Mouse (Mus musculus) adrenal gland, adult 8-10 months (tissue): ENCODE measurements around the gene Ucma. TPM values are rescaled to one million over a fixed set of nuclear protein-coding genes. Genes with fewer than 3 reads are reported as not detected.
"Not testable (repeated sequence)": the region's sequence is repeated elsewhere in the genome, so short reads cannot be mapped to it uniquely, and the experiment has no call there.

Source experiments
- DNase-seq: peaks from one replicate; pipeline ENCODE4 v3.0.0; 2022
- total RNA-seq, 4 experiments: library from RNA; stranded (reverse); gene quantifications; 2 replicates each; pipeline ENCODE4 v1.2.4; 2022

Gene Ucma
- not detected for total RNA-seq

GRCm38 (mm10) chr2:4975807-4976206 lies at the start of gene Ucma:
Gene Ucma, plus strand, starts transcription at chr2:4976122.
- no peak for DNase-seq

GRCm38 (mm10) chr2:4927391-4927790 lies 48.5 kb upstream of the Ucma start:
- DNase-seq, result no peak

- DNase-seq, result no peak
These were observed 46.7 kb upstream of the Ucma start for GRCm38 (mm10) chr2:4929230-4929629.

- DNase-seq, result no peak
These were observed 41.4 kb upstream of the Ucma start for GRCm38 (mm10) chr2:4934516-4934915.

- no peak for DNase-seq
These were observed 38.0 kb upstream of the Ucma start for GRCm38 (mm10) chr2:4937931-4938330.

GRCm38 (mm10) chr2:4940861-4941260 lies 35.1 kb upstream of the Ucma start:
- DNase-seq, result no peak

GRCm38 (mm10) chr2:4949691-4950090 lies 26.2 kb upstream of the Ucma start:
- not testable (repeated sequence) for DNase-seq

GRCm38 (mm10) chr2:4950986-4951385 lies 24.9 kb upstream of the Ucma start:
- no peak for DNase-seq

- DNase-seq, result no peak
These were observed 21.6 kb upstream of the Ucma start for GRCm38 (mm10) chr2:4954216-4954760.

GRCm38 (mm10) chr2:4958039-4958438 lies 17.9 kb upstream of the Ucma start:
- no peak for DNase-seq

GRCm38 (mm10) chr2:4967806-4968205 lies 8.1 kb upstream of the Ucma start:
- no peak for DNase-seq

GRCm38 (mm10) chr2:4969083-4969482 lies 6.8 kb upstream of the Ucma start:
- DNase-seq, result no peak

GRCm38 (mm10) chr2:4978091-4978490 lies 2.2 kb downstream of the Ucma start:
- no peak for DNase-seq

- no peak for DNase-seq
These were observed 8.1 kb downstream of the Ucma start for GRCm38 (mm10) chr2:4983987-4984386.

GRCm38 (mm10) chr2:4985000-4985399 lies 9.1 kb downstream of the Ucma start:
- DNase-seq, result no peak

GRCm38 (mm10) chr2:4986798-4987197 lies 10.9 kb downstream of the Ucma start:
- no peak for DNase-seq

- DNase-seq, result no peak
These were observed 11.7 kb downstream of the Ucma start for GRCm38 (mm10) chr2:4987388-4988180.

- DNase-seq, result no peak
These were observed 13.0 kb downstream of the Ucma start for GRCm38 (mm10) chr2:4988826-4989424.

- DNase-seq, result no peak
These were observed 17.7 kb downstream of the Ucma start for GRCm38 (mm10) chr2:4993584-4993983.

- no peak for DNase-seq
These were observed 18.5 kb downstream of the Ucma start for GRCm38 (mm10) chr2:4994436-4994835.

GRCm38 (mm10) chr2:4995646-4996045 lies 19.7 kb downstream of the Ucma start:
- DNase-seq, result no peak

- DNase-seq, result no peak
These were observed 20.5 kb downstream of the Ucma start for GRCm38 (mm10) chr2:4996421-4996824.

GRCm38 (mm10) chr2:4998905-4999304 lies 23.0 kb downstream of the Ucma start:
- no peak for DNase-seq

- DNase-seq, result no peak
These were observed 25.3 kb downstream of the Ucma start for GRCm38 (mm10) chr2:5001266-5001665.
